Mouse (Mus musculus) bone marrow, adult 2 months (tissue): Measurements from ENCODE around the gene Gng7.
A peak's percentile ranks its signal among the peaks of the same experiment; 100 is the strongest.

Experiments used
- CTCF ChIP-seq: fragments of 200-500 bp; IDR thresholded peaks from 2 replicates; pipeline ENCODE4 v1.5.1; 2011; ENCODE audit warnings: low read length, control low read depth; ENCODE audit not compliant: control insufficient read depth, insufficient read depth
- POLR2A ChIP-seq: fragments of 200-500 bp; IDR thresholded peaks from 2 replicates; pipeline ENCODE4 v1.6.1; 2011; ENCODE audit warnings: low read depth, mild to moderate bottlenecking, control low read depth, low read length, borderline replicate concordance; ENCODE audit not compliant: control insufficient read depth

- no peak for TF ChIP-seq POLR2A
- TF ChIP-seq CTCF, result peak; percentile 96
Measured at GRCm38 (mm10) chr10:80987709-80988441, 26.9 kb downstream of the Gng7 start.
